11 mouse cellular contexts compared by ENCODE assay signal in the genomic region with DNA sequence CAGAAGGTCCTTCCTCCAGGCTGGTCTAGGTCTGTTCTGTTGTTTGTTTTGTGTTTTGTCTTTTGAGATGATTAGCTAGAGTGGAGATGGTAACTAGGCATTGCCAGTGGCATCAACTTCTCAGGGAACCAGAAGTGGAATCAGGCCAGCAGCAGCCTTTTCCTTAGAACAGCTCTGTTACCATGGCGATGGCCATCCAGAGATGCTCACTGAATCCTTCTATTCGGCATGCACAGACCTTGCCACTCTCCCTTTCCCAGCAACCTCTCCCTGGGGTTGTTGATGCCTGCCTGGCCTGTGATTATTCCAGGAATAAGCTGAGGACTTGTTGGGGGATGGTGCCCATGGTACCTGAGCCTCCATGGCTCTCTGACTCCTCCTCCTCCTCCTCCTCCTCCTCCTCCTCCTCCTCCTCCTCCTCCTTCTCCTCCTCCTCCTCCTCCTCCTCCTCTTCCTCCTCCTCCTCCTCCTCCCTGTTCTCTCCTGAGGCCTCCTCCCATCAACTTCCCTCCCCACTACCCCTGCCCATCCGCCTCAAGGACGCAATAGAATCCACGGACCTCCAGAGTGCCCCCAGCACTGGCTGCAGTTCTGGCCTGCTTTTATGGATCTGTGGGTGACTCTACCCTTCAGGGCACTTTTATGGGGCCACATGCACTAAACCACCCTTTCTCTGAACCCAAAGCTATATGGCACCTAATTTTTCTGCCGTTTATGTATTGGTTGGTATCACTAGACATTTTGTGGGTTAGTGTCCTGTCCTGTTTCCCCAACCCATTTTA. TPM values are rescaled to one million over a fixed set of nuclear protein-coding genes. Genes with fewer than 3 reads are reported as not detected.
DNase-seq lines count a peak whose midpoint lies in the region; ATAC-seq and TF ChIP-seq lines count a peak whose summit lies in the region.
"Had no signal": no experiment of that assay in that cellular context is flagged by ENCODE, and none has a peak within 500 bp of the region (broad histone marks: within the 10 kb centered on the region; RNA-seq: fewer than 3 reads in every experiment).

No protein-coding gene starts in this region.

- no peaks in the 10 kb centered on the region for H3K27me3 ChIP-seq in forebrain, embryonic 13.5 days
- H3K27me3 ChIP-seq in neural tube, embryonic 13.5 days: no peaks in the 10 kb centered on the region
- H3K27me3 ChIP-seq in liver, embryonic 11.5 days (replicated peaks; ENCODE audit: control insufficient read depth, insufficient read depth, low read length): no peaks in the 10 kb centered on the region
- no peaks in the 10 kb centered on the region for H3K27me3 ChIP-seq in liver, postnatal 0 days (ENCODE audit: insufficient read depth, low read length)

- no peak overlapping the region for H3K9ac ChIP-seq in forebrain, embryonic 13.5 days
- H3K9ac ChIP-seq in neural tube, embryonic 13.5 days: no peak overlapping the region
- no peak overlapping the region for H3K9ac ChIP-seq in liver, embryonic 11.5 days (ENCODE audit: low read depth, low read length)
- H3K9ac ChIP-seq in liver, postnatal 0 days (replicated peaks): no peak overlapping the region

- no peak for TF ChIP-seq EP300 in liver, postnatal 0 days (IDR thresholded peaks at IDR 0.05; ENCODE audit: low read depth)

- no peaks in the 10 kb centered on the region for H3K36me3 ChIP-seq in forebrain, embryonic 13.5 days (ENCODE audit: poor library complexity, severe bottlenecking)
- no peaks in the 10 kb centered on the region for H3K36me3 ChIP-seq in neural tube, embryonic 13.5 days
- no peaks in the 10 kb centered on the region for H3K36me3 ChIP-seq in liver, embryonic 11.5 days (ENCODE audit: control insufficient read depth, insufficient read depth, low read length)
- no peaks in the 10 kb centered on the region for H3K36me3 ChIP-seq in liver, postnatal 0 days (replicated peaks; ENCODE audit: insufficient read depth, low read length)
- H3K36me3 ChIP-seq: G1E had no signal

- no peak for TF ChIP-seq CTCF in liver, postnatal 0 days (IDR thresholded peaks at IDR 0.05; ENCODE audit: low read depth)

- H3K4me1 ChIP-seq in forebrain, embryonic 13.5 days: peaks cover 37% of the 10 kb centered on the region
- H3K4me1 ChIP-seq in neural tube, embryonic 13.5 days (replicated peaks): peaks cover 42% of the 10 kb centered on the region
- H3K4me1 ChIP-seq in liver, embryonic 11.5 days (replicated peaks; ENCODE audit: control insufficient read depth, insufficient read depth, low read length): peaks cover 16% of the 10 kb centered on the region
- no peaks in the 10 kb centered on the region for H3K4me1 ChIP-seq in liver, postnatal 0 days (ENCODE audit: insufficient read depth)

- ATAC-seq in forebrain, embryonic 13.5 days: peak; percentile 90
- peak; percentile 89 for ATAC-seq in neural tube, embryonic 13.5 days (ENCODE audit: low read depth)
- no peak for ATAC-seq in liver, embryonic 11.5 days (replicated peaks; ENCODE audit: low FRiP score)
- ATAC-seq in liver, postnatal 0 days: no peak

- no peak overlapping the region for H3K4me2 ChIP-seq in forebrain, embryonic 13.5 days
- H3K4me2 ChIP-seq in neural tube, embryonic 13.5 days: no peak overlapping the region
- H3K4me2 ChIP-seq in liver, embryonic 11.5 days: no peak overlapping the region
- no peak overlapping the region for H3K4me2 ChIP-seq in liver, postnatal 0 days (ENCODE audit: low read depth, low read length)

- H3K9me3 ChIP-seq in forebrain, embryonic 13.5 days (replicated peaks): no peaks in the 10 kb centered on the region
- H3K9me3 ChIP-seq in neural tube, embryonic 13.5 days: no peaks in the 10 kb centered on the region
- H3K9me3 ChIP-seq in liver, embryonic 11.5 days (ENCODE audit: control insufficient read depth, low read length): no peaks in the 10 kb centered on the region
- no peaks in the 10 kb centered on the region for H3K9me3 ChIP-seq in liver, postnatal 0 days (ENCODE audit: low read length)
- H3K9me3 ChIP-seq: G1E had no signal

- H3K4me3 ChIP-seq in forebrain, embryonic 13.5 days: no peak overlapping the region
- H3K4me3 ChIP-seq in neural tube, embryonic 13.5 days: no peak overlapping the region
- no peak overlapping the region for H3K4me3 ChIP-seq in liver, embryonic 11.5 days (ENCODE audit: low read depth, low read length)
- H3K4me3 ChIP-seq in liver, postnatal 0 days (ENCODE audit: low read depth, low read length): no peak overlapping the region

- peak overlapping the region; percentile 75 for H3K27ac ChIP-seq in forebrain, embryonic 13.5 days
- peak overlapping the region; percentile 83 for H3K27ac ChIP-seq in neural tube, embryonic 13.5 days (replicated peaks)
- no peak overlapping the region for H3K27ac ChIP-seq in liver, embryonic 11.5 days (ENCODE audit: low read depth, low read length)
- H3K27ac ChIP-seq in liver, postnatal 0 days (ENCODE audit: low read depth): no peak overlapping the region
- H3K27ac ChIP-seq: kidney, postnatal 0 days had no signal

- peak; percentile 59 for DNase-seq in embryo, embryonic 10.5 days (ENCODE audit: low spot score)
- peak; percentile 28 to 39 for DNase-seq in layer of hippocampus, postnatal 36 days
- DNase-seq in liver, embryonic 11.5 days (ENCODE audit: low spot score): no peak
- no peak for DNase-seq in liver, postnatal 0 days
- DNase-seq in spleen, adult 12 weeks (ENCODE audit: low spot score): no peak
- DNase-seq in lung, adult 18-20 months: no peak
- DNase-seq: gastrocnemius, postnatal 10 days had no signal

- 55% methylated on average over 6 of the region's 6 CpGs for WGBS in forebrain, embryonic 13.5 days
- 47% methylated on average over 6 of the region's 6 CpGs for WGBS in neural tube, embryonic 13.5 days
- WGBS in liver, embryonic 11.5 days: 78% methylated on average over 6 of the region's 6 CpGs
- WGBS in liver, postnatal 0 days (ENCODE audit: insufficient replicate concordance): 75% methylated on average over 6 of the region's 6 CpGs

RNA-seq across cellular contexts. Expression of gene P4ha3, which starts 22.7 kb away (rescaled TPM):
- polyA plus RNA-seq in forebrain, embryonic 13.5 days (2015; fragmentation: Nextera tagmentation; extraction: Ambion mirVana): 1.0 and 1.5 TPM in 2 replicates
- 1 to 10 TPM; 5.4 to 6.0 TPM for total RNA-seq in layer of hippocampus, postnatal 36 days (2021)
- 10.4 and 11.4 TPM in 2 replicates for polyA plus RNA-seq in neural tube, embryonic 13.5 days (2015; fragmentation: Nextera tagmentation; extraction: Ambion mirVana)
- polyA plus RNA-seq in liver, embryonic 11.5 days (2014; fragmentation: Nextera tagmentation; extraction: Ambion mirVana): 5.9 and 7.1 TPM in 2 replicates
- 0.19 and 0.27 TPM in 2 replicates for polyA plus RNA-seq in liver, postnatal 0 days (2015; fragmentation: Nextera tagmentation; extraction: Ambion mirVana)
- polyA plus RNA-seq: G1E had no signal

Comparison
In these comparisons a context has a peak if more than half of its experiments do, and no peak if none do; other contexts are left out.
1. DNase-seq: peak in embryo, embryonic 10.5 days (single experiment) and layer of hippocampus, postnatal 36 days (2 of 2); none in liver, embryonic 11.5 days (single experiment), liver, postnatal 0 days (single experiment), spleen, adult 12 weeks (single experiment) and lung, adult 18-20 months (0 of 2).
2. ATAC-seq: peak in forebrain, embryonic 13.5 days (single experiment) and neural tube, embryonic 13.5 days (single experiment); none in liver, embryonic 11.5 days (single experiment) and liver, postnatal 0 days (single experiment).
3. H3K27ac ChIP-seq: peak in forebrain, embryonic 13.5 days (single experiment) and neural tube, embryonic 13.5 days (single experiment); none in liver, embryonic 11.5 days (single experiment) and liver, postnatal 0 days (single experiment).